Comparison of ENCODE assay signal across 9 mouse cellular contexts in genomic region chr1:157086097-157086994, GRCm38 (mm10). TPM values are rescaled to one million over a fixed set of nuclear protein-coding genes. Genes with fewer than 3 reads are reported as not detected.
DNase-seq lines count a peak whose midpoint lies in the region; ATAC-seq and TF ChIP-seq lines count a peak whose summit lies in the region.
"Had no signal": no experiment of that assay in that cellular context is flagged by ENCODE, and none has a peak within 500 bp of the region (broad histone marks: within the 10 kb centered on the region; RNA-seq: fewer than 3 reads in every experiment).

No protein-coding gene starts in this region.

- no peak overlapping the region for H3K27ac ChIP-seq in bone marrow, adult 2 months (ENCODE audit: control insufficient read depth, insufficient read depth, low read depth, low read length, poor library complexity)
- H3K27ac ChIP-seq in embryonic facial prominence, embryonic 13.5 days, result no peak overlapping the region
- peak overlapping the region; percentile 11 to 59; a peak in 3 of 4 replicates for H3K27ac ChIP-seq in heart, embryonic 14.5 days (replicated peaks in 1 of 2; ENCODE audit: control insufficient read depth in 1 of 2, insufficient read depth in 1 of 2, low read depth in 2 of 2, low read length in 2 of 2)
- H3K27ac ChIP-seq in liver, embryonic 14.5 days, result no peak overlapping the region

- no peaks in the 10 kb centered on the region for H3K27me3 ChIP-seq in E14TG2a.4 (ENCODE audit: insufficient read depth, low read length)
- no peaks in the 10 kb centered on the region for H3K27me3 ChIP-seq in embryonic facial prominence, embryonic 13.5 days
- no peaks in the 10 kb centered on the region for H3K27me3 ChIP-seq in heart, embryonic 14.5 days (ENCODE audit: control insufficient read depth, insufficient read depth, low read length)
- H3K27me3 ChIP-seq in liver, embryonic 14.5 days (ENCODE audit: control insufficient read depth, insufficient read depth, low read length), result no peaks in the 10 kb centered on the region

- TF ChIP-seq EP300 in liver, embryonic 14.5 days (IDR thresholded peaks at IDR 0.05; ENCODE audit: low read depth), result no peak

- no peaks in the 10 kb centered on the region for H3K9me3 ChIP-seq in E14TG2a.4 (ENCODE audit: low read length)
- H3K9me3 ChIP-seq in embryonic facial prominence, embryonic 13.5 days, result no peaks in the 10 kb centered on the region
- H3K9me3 ChIP-seq in heart, embryonic 14.5 days (ENCODE audit: control insufficient read depth, low read length), result no peaks in the 10 kb centered on the region
- no peaks in the 10 kb centered on the region for H3K9me3 ChIP-seq in liver, embryonic 14.5 days (ENCODE audit: control insufficient read depth, low read length)

- no peak for TF ChIP-seq POLR2A in bone marrow, adult 2 months (IDR thresholded peaks at IDR 0.05; ENCODE audit: borderline replicate concordance, control insufficient read depth, low read depth, low read length)

- no peaks in the 10 kb centered on the region for H3K36me3 ChIP-seq in E14TG2a.4 (ENCODE audit: insufficient read depth, low read length)
- H3K36me3 ChIP-seq in embryonic facial prominence, embryonic 13.5 days, result no peaks in the 10 kb centered on the region
- no peaks in the 10 kb centered on the region for H3K36me3 ChIP-seq in heart, embryonic 14.5 days (ENCODE audit: control insufficient read depth, insufficient read depth, low read length)
- no peaks in the 10 kb centered on the region for H3K36me3 ChIP-seq in liver, embryonic 14.5 days (replicated peaks; ENCODE audit: control insufficient read depth, insufficient read depth, low read depth)

- DNase-seq in kidney, postnatal 10 days, result peak; percentile 84
- peak in 1 of 3 experiments; percentile 26 for DNase-seq in liver, embryonic 14.5 days (ENCODE audit: low read depth in 3 of 3, low spot score in 3 of 3)
- DNase-seq in naive thymus-derived CD4-positive, alpha-beta T cell, adult 2 months (ENCODE audit: low read depth), result peak; percentile 68
- peak; percentile 22 for DNase-seq in telencephalon, adult 2 months (ENCODE audit: low read depth, low spot score)

- 10% methylated on average over 25 of the region's 25 CpGs for WGBS in bone marrow, adult 2 months
- WGBS in embryonic facial prominence, embryonic 13.5 days, result 9% methylated on average over 25 of the region's 25 CpGs
- 7% methylated on average over 25 of the region's 25 CpGs for WGBS in heart, embryonic 14.5 days
- WGBS in liver, embryonic 14.5 days (ENCODE audit: insufficient replicate concordance), result 10% methylated on average over 25 of the region's 25 CpGs

- peak; percentile 77 for TF ChIP-seq CTCF in E14TG2a.4 (conservative IDR thresholded peaks at IDR 0.05; ENCODE audit: low read length)
- peak; percentile 82 for TF ChIP-seq CTCF in bone marrow, adult 2 months (IDR thresholded peaks at IDR 0.05; ENCODE audit: control insufficient read depth, insufficient read depth, low read length)
- TF ChIP-seq CTCF in liver, embryonic 14.5 days (IDR thresholded peaks at IDR 0.05; ENCODE audit: low read depth), result peak; percentile 88

- peak overlapping the region; percentile 64 for H3K4me2 ChIP-seq in embryonic facial prominence, embryonic 13.5 days
- H3K4me2 ChIP-seq in heart, embryonic 14.5 days (ENCODE audit: low read length), result peak overlapping the region; percentile 63
- H3K4me2 ChIP-seq in liver, embryonic 14.5 days (ENCODE audit: low read depth), result peak overlapping the region; percentile 57

- H3K4me3 ChIP-seq in E14TG2a.4 (replicated peaks; ENCODE audit: low read length), result peak overlapping the region; percentile 37
- H3K4me3 ChIP-seq in bone marrow, adult 2 months (replicated peaks; ENCODE audit: control insufficient read depth, low read depth, low read length), result no peak overlapping the region
- peak overlapping the region; percentile 42 for H3K4me3 ChIP-seq in embryonic facial prominence, embryonic 13.5 days
- peak overlapping the region; percentile 44 to 49 for H3K4me3 ChIP-seq in heart, embryonic 14.5 days (ENCODE audit: control insufficient read depth in 1 of 2, insufficient read depth in 1 of 2, low read depth in 1 of 2, low read length in 2 of 2)
- peak overlapping the region; percentile 35 to 46 for H3K4me3 ChIP-seq in liver, embryonic 14.5 days (ENCODE audit: insufficient read depth in 1 of 2, low read depth in 2 of 2, low read length in 2 of 2)

- peaks cover 32% of the 10 kb centered on the region for H3K4me1 ChIP-seq in E14TG2a.4 (replicated peaks; ENCODE audit: low read depth, low read length)
- H3K4me1 ChIP-seq in bone marrow, adult 2 months (ENCODE audit: control insufficient read depth, insufficient read depth, low read length), result no peaks in the 10 kb centered on the region; the same call in 1 of the 2 replicates
- H3K4me1 ChIP-seq in embryonic facial prominence, embryonic 13.5 days, result peaks cover 11% of the 10 kb centered on the region
- H3K4me1 ChIP-seq in heart, embryonic 14.5 days (ENCODE audit: control insufficient read depth in 2 of 2, insufficient read depth in 2 of 2, low read length in 2 of 2), result peaks cover 5 to 9% of the 10 kb centered on the region in 2 experiments
- no peaks in the 10 kb centered on the region for H3K4me1 ChIP-seq in liver, embryonic 14.5 days (replicated peaks; ENCODE audit: control insufficient read depth in 2 of 2, insufficient read depth in 2 of 2, low read length in 1 of 2)

- peak overlapping the region; percentile 57 for H3K9ac ChIP-seq in embryonic facial prominence, embryonic 13.5 days
- H3K9ac ChIP-seq in heart, embryonic 14.5 days (ENCODE audit: low read length), result peak overlapping the region; percentile 64
- no peak overlapping the region; the same call in 1 of the 2 replicates for H3K9ac ChIP-seq in liver, embryonic 14.5 days (replicated peaks)

- ATAC-seq in embryonic facial prominence, embryonic 13.5 days (ENCODE audit: insufficient number of reproducible peaks, insufficient read depth, low FRiP score, low TSS enrichment, low read depth), result 0 out of 2 replicates have a peak, but pooled peaks have one; percentile 35
- ATAC-seq in heart, embryonic 14.5 days (ENCODE audit: insufficient number of reproducible peaks, insufficient read depth, low FRiP score, low read depth), result 0 out of 2 replicates have a peak, but pooled peaks have one; percentile 30
- ATAC-seq in liver, embryonic 14.5 days (ENCODE audit: insufficient read depth), result no peak

RNA-seq across cellular contexts. Expression of gene Tex35, which starts 22.1 kb away (rescaled TPM):
- polyA plus RNA-seq in bone marrow, adult 2 months (2011; ENCODE audit: insufficient read depth, insufficient read length, low replicate concordance, missing spikeins), result not detected in 2 replicates
- polyA plus RNA-seq in embryonic facial prominence, embryonic 13.5 days (2015; fragmentation: Nextera tagmentation; extraction: Ambion mirVana), result not detected in 2 replicates
- polyA plus RNA-seq in heart, embryonic 14.5 days (2014; fragmentation: Nextera tagmentation; extraction: Ambion mirVana), result not detected in 2 replicates
- not detected in 2 replicates for polyA plus RNA-seq in liver, embryonic 14.5 days (2012; rRNA removed)
- polyA plus RNA-seq in liver, embryonic 14.5 days (2014; fragmentation: Nextera tagmentation; extraction: Ambion mirVana), result not detected in 2 replicates
- polyA plus RNA-seq: large intestine, adult 2 months had no signal

Comparison
In these comparisons a context has a peak if more than half of its experiments do, and no peak if none do; other contexts are left out.
1. H3K27ac ChIP-seq: peak in heart, embryonic 14.5 days (2 of 2); none in bone marrow, adult 2 months (single experiment), embryonic facial prominence, embryonic 13.5 days (single experiment) and liver, embryonic 14.5 days (single experiment).
2. Peak in every context shown above with its lines, with median percentiles within 50 percentile points of each other: CTCF ChIP-seq and H3K4me2 ChIP-seq.